Mouse (Mus musculus): ENCODE data around the gene Glrx2. TPM values are rescaled to one million over a fixed set of nuclear protein-coding genes. Genes with fewer than 3 reads are reported as not detected.
"Not testable (repeated sequence)": the region's sequence is repeated elsewhere in the genome, so short reads cannot be mapped to it uniquely, and the experiment has no call there.

Glrx2 gene
- polyA plus RNA-seq (2016; fragmentation: Nextera tagmentation; extraction: Ambion mirVana) = 119 and 122 TPM in 2 replicates

DNA sequence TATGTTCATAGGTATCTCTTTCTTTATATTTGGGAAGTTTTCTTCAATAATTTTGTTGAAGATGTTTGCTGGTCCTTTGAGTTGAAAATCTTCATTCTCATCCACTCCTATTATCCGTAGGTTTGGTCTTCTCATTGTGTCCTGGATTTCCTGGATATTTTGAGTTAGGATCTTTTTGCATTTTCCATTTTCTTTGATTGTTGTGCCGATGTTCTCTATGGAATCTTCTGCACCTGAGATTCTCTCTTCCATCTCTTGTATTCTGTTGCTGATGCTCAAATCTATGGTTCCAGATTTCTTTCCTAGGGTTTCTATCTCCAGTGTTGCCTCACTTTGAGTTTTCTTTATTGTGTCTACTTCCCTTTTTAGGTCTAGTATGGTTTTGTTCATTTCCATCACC is at the start of gene Glrx2:
Glrx2 (plus strand) TSS at position 301 of the 400 bp plus-strand sequence.
- not testable (repeated sequence) for ATAC-seq (ENCODE audit: insufficient number of reproducible peaks, insufficient read depth, low FRiP score, low TSS enrichment, low read depth); H3K9me3 ChIP-seq; H3K9ac ChIP-seq (replicated peaks); H3K27me3 ChIP-seq; H3K27ac ChIP-seq; H3K4me1 ChIP-seq (replicated peaks); H3K36me3 ChIP-seq; H3K4me3 ChIP-seq (replicated peaks); H3K4me2 ChIP-seq
- no CpG with 5 or more reads among the region's 2 CpGs for WGBS

- Histone ChIP-seq H3K9me3 (no peaks in the 10 kb centered on the region), H3K4me2 (no peak overlapping the region), H3K36me3 (peaks cover 43% of the 10 kb centered on the region), H3K4me3 (replicated peaks) (no peak overlapping the region), H3K27ac (no peak overlapping the region), H3K27me3 (no peaks in the 10 kb centered on the region), H3K4me1 (replicated peaks) (no peaks in the 10 kb centered on the region), H3K9ac (replicated peaks) (no peak overlapping the region)
- no peak for ATAC-seq (ENCODE audit: insufficient number of reproducible peaks, insufficient read depth, low FRiP score, low TSS enrichment, low read depth)
- WGBS = 88% methylated on average over 4 of the region's 4 CpGs
Measured at GRCm38 (mm10) chr1:143675734-143676361, 40.3 kb upstream of the Glrx2 start.

DNA sequence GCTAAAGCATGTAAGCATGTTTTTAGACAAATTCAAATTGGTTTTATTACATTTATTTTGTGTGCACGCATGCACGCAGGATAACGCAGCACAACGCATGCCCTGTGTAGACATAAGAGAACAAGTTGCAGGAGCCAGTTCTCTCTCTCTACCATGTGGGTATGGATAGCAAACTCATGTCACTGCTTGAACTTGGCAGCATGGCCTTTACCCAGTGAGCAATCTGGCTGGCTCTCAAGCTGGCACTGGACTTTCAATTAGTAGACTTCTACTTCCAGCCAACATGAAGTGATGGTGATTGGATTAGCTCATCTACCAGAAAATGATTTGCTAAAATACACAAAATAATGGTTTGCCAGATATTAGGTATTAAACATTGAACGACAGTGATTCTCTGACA is 35.0 kb upstream of the Glrx2 start:
- 96% methylated on average over 5 of the region's 5 CpGs for WGBS

DNA sequence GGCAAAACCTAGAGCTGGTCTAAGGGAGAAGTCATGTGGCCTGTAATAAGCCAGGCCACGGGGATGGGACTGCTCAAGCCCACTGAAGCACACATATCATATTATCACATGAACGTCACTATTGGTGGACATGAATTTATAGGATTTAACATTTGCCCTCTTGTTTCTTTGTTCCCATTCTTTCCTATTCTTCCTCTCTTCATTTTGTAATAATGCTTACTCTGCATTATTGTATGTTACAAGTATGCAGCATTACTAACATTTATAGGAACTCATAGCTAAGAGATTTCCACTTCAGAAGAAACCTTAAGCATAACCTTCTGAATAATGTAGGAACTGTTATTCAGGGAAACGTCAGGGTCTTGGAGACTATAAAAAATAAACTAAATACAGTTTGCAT is 31.3 kb upstream of the Glrx2 start:
- no peak for ATAC-seq (ENCODE audit: insufficient number of reproducible peaks, insufficient read depth, low FRiP score, low TSS enrichment, low read depth)
- Histone ChIP-seq H3K4me2 (no peak overlapping the region), H3K9ac (replicated peaks) (no peak overlapping the region), H3K27me3 (no peaks in the 10 kb centered on the region), H3K9me3 (no peaks in the 10 kb centered on the region), H3K27ac (no peak overlapping the region), H3K36me3 (peaks cover 61% of the 10 kb centered on the region), H3K4me1 (replicated peaks) (no peaks in the 10 kb centered on the region), H3K4me3 (replicated peaks) (no peak overlapping the region)
- 91% methylated on average over 3 of the region's 3 CpGs for WGBS

More for the DNA sequence above, 35.0 kb upstream of the Glrx2 start:
- Histone ChIP-seq H3K4me2 (no peak overlapping the region), H3K4me1 (replicated peaks) (no peaks in the 10 kb centered on the region), H3K9me3 (no peaks in the 10 kb centered on the region), H3K27ac (no peak overlapping the region), H3K9ac (replicated peaks) (no peak overlapping the region), H3K36me3 (peaks cover 56% of the 10 kb centered on the region), H3K4me3 (replicated peaks) (no peak overlapping the region), H3K27me3 (no peaks in the 10 kb centered on the region)
- ATAC-seq (ENCODE audit: insufficient number of reproducible peaks, insufficient read depth, low FRiP score, low TSS enrichment, low read depth) = no peak

GRCm38 (mm10) chr1:143701736-143702135 is 14.4 kb upstream of the Glrx2 start:
- Histone ChIP-seq H3K27me3 (no peaks in the 10 kb centered on the region), H3K36me3 (peaks cover 15% of the 10 kb centered on the region), H3K4me3 (replicated peaks) (peak overlapping the region; percentile 73), H3K27ac (peak overlapping the region; percentile 89), H3K9me3 (no peaks in the 10 kb centered on the region), H3K4me1 (replicated peaks) (0 out of 2 replicates have a peak, but pooled peaks cover 5% of the 10 kb centered on the region), H3K9ac (replicated peaks) (peak overlapping the region; percentile 89), H3K4me2 (peak overlapping the region; percentile 65)
- under 1% methylated on average over 13 of the region's 13 CpGs for WGBS
- ATAC-seq (ENCODE audit: insufficient number of reproducible peaks, insufficient read depth, low FRiP score, low TSS enrichment, low read depth) = no peak

DNA sequence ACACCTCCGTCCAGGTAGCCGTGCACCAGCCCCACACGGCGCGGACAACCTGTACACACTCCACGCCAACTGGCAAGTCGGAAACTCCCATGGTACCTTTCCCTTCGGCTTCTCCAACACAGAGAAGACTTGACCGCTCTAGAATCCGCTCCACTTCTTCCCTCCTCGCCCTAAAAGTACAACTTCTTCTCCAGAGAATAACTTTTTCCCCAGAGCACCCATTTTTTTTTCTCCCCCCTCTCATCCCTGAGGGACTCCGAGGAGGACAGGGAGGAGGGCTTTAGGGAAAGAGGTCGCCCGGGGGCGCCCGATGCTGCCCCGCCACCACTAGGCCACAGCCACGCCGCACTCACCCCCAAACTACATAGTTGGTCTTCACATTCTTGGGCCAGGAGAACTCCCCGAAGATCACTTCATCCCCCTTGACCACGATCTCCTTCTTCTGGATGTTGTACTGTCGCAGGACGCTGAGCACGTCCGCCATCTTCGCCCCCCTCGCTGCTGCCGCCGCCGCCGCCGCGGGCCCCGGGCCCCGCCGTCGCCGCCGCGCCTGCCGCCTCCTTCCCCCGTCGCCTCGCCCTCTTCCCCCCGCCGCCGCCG is 13.9 kb upstream of the Glrx2 start:
- peak overlapping the region; percentile 89 for H3K27ac ChIP-seq
- WGBS = under 1% methylated on average over 48 of the region's 48 CpGs
- ATAC-seq (ENCODE audit: insufficient number of reproducible peaks, insufficient read depth, low FRiP score, low TSS enrichment, low read depth) = peak; percentile 73
- H3K4me1 ChIP-seq (replicated peaks) = 0 out of 2 replicates have a peak, but pooled peaks cover 5% of the 10 kb centered on the region
- peak overlapping the region; percentile 89 for H3K9ac ChIP-seq (replicated peaks)
- peak overlapping the region; percentile 65 for H3K4me2 ChIP-seq
- no peaks in the 10 kb centered on the region for H3K27me3 ChIP-seq
- H3K4me3 ChIP-seq (replicated peaks) = peak overlapping the region; percentile 73
- no peaks in the 10 kb centered on the region for H3K9me3 ChIP-seq
- H3K36me3 ChIP-seq = peaks cover 11% of the 10 kb centered on the region

GRCm38 (mm10) chr1:143702741-143703262 is 13.3 kb upstream of the Glrx2 start, which contains the start of gene Cdc73:
Gene Cdc73, minus strand, starts transcription at chr1:143702893.
- ATAC-seq (ENCODE audit: insufficient number of reproducible peaks, insufficient read depth, low FRiP score, low TSS enrichment, low read depth) = peak; percentile 99
- peak within 1 kb of the TSS; percentile 65 for H3K4me2 ChIP-seq
- H3K4me1 ChIP-seq (replicated peaks) = 0 out of 2 replicates have a peak, but pooled peaks cover 5% of the 10 kb centered on the region
- WGBS = under 1% methylated on average over 66 of the region's 74 CpGs
- peak within 1 kb of the TSS; percentile 89 for H3K9ac ChIP-seq (replicated peaks)
- peak within 1 kb of the TSS; percentile 89 for H3K27ac ChIP-seq
- peak within 1 kb of the TSS; percentile 73 for H3K4me3 ChIP-seq (replicated peaks)
- H3K9me3 ChIP-seq = no peaks in the 10 kb centered on the region
- no peaks in the 10 kb centered on the region for H3K27me3 ChIP-seq
- H3K36me3 ChIP-seq = peaks cover 7% of the 10 kb centered on the region

DNA sequence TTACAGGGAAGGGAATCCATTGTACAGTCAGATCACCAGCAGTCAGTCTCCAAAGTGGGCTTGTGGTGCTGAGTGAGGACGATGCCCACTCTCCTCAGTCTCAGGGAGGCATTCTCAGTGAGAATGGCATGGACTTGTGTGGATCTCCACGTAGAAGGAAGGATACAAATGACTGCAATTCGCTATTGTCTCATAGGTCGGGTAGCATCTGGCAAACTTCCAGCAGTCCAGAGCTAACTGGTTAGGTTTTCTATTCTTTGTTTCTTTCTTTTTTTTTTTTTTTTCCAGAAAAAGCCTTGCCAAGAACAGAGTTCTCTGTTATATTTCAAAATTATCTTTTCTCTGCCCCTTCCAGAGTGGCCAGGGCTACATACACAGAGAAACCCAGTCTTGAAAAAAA is 9.1 kb upstream of the Glrx2 start:
- no peaks in the 10 kb centered on the region for H3K4me1 ChIP-seq (replicated peaks)
- H3K36me3 ChIP-seq = no peaks in the 10 kb centered on the region
- ATAC-seq (ENCODE audit: insufficient number of reproducible peaks, insufficient read depth, low FRiP score, low TSS enrichment, low read depth) = no peak
- no peak overlapping the region for H3K27ac ChIP-seq
- WGBS = 83% methylated on average over 4 of the region's 4 CpGs
- H3K9me3 ChIP-seq = no peaks in the 10 kb centered on the region
- no peaks in the 10 kb centered on the region for H3K27me3 ChIP-seq
- no peak overlapping the region for H3K9ac ChIP-seq (replicated peaks)
- H3K4me3 ChIP-seq (replicated peaks) = no peak overlapping the region
- no peak overlapping the region for H3K4me2 ChIP-seq

- 79% methylated on average over 6 of the region's 6 CpGs for WGBS
- Histone ChIP-seq H3K4me1 (replicated peaks) (no peaks in the 10 kb centered on the region), H3K4me3 (replicated peaks) (no peak overlapping the region), H3K27ac (no peak overlapping the region), H3K9me3 (no peaks in the 10 kb centered on the region), H3K9ac (replicated peaks) (no peak overlapping the region), H3K4me2 (no peak overlapping the region), H3K36me3 (no peaks in the 10 kb centered on the region), H3K27me3 (no peaks in the 10 kb centered on the region)
- ATAC-seq (ENCODE audit: insufficient number of reproducible peaks, insufficient read depth, low FRiP score, low TSS enrichment, low read depth) = no peak
Measured at GRCm38 (mm10) chr1:143708361-143708760, 7.8 kb upstream of the Glrx2 start.

DNA sequence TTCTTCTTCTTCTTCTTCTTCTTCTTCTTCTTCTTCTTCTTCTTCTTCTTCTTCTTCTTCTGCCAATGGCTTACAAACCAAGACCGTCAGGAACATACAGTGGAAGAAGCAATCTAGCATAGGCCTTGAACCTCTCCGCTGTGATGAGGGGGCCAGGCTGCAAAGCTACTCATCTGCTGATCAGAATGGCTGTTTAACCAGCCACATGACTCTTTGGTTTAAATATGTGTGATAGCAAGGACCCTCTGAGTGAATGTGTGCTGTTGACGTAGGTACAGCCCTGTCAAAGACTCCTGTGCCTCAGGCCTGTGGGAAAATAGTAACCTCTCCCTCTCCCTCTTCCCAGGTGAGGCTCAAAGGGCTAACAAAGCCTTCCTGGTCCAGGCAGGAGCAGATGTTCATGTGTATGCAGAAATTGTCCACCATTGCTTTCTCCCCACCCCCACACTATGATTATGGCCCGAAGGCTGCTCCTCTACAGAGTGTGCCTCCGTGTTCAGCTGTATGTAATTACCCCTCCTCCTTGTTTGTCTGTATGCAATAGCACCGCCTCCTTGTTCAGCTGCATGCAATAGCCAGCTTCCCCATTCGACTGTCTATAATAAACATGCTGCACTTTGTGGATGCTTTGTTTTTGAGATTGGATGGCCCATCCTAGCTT is 6.0 kb upstream of the Glrx2 start:
- ATAC-seq (ENCODE audit: insufficient number of reproducible peaks, insufficient read depth, low FRiP score, low TSS enrichment, low read depth) = 0 out of 2 replicates have a peak, but pooled peaks have one; percentile 56
- Histone ChIP-seq H3K9me3 (no peaks in the 10 kb centered on the region), H3K4me3 (replicated peaks) (no peak overlapping the region), H3K9ac (replicated peaks) (no peak overlapping the region), H3K36me3 (no peaks in the 10 kb centered on the region), H3K27ac (no peak overlapping the region), H3K4me2 (no peak overlapping the region), H3K27me3 (no peaks in the 10 kb centered on the region), H3K4me1 (replicated peaks) (no peaks in the 10 kb centered on the region)
- WGBS = 60% methylated on average over 7 of the region's 7 CpGs

GRCm38 (mm10) chr1:143710627-143710976 is 5.5 kb upstream of the Glrx2 start:
- Histone ChIP-seq H3K4me2 (no peak overlapping the region), H3K36me3 (no peaks in the 10 kb centered on the region), H3K4me3 (replicated peaks) (no peak overlapping the region), H3K4me1 (replicated peaks) (no peaks in the 10 kb centered on the region), H3K9ac (replicated peaks) (no peak overlapping the region), H3K9me3 (no peaks in the 10 kb centered on the region), H3K27me3 (no peaks in the 10 kb centered on the region), H3K27ac (no peak overlapping the region)
- no peak for ATAC-seq (ENCODE audit: insufficient number of reproducible peaks, insufficient read depth, low FRiP score, low TSS enrichment, low read depth)
- WGBS = 79% methylated on average over 5 of the region's 5 CpGs

Data from limb, embryonic 12.5 days (tissue).